Mouse (Mus musculus) limb, embryonic 15.5 days (tissue): ENCODE measurements around the gene Mrpl4. TPM values are rescaled to one million over a fixed set of nuclear protein-coding genes. Genes with fewer than 3 reads are reported as not detected.
A peak's percentile ranks its signal among the peaks of the same experiment; 100 is the strongest.

Experiments used
- ATAC-seq: fragments of 200-750 bp; cut with Nextera tagmentation; 2 replicates; pipeline ENCODE4 v1.8.0; 2017; ENCODE audit warnings: low read depth, moderate TSS enrichment; ENCODE audit not compliant: insufficient number of reproducible peaks, low FRiP score, low TSS enrichment
- H3K27ac ChIP-seq: fragments of 300-500 bp; sonication (generic); 2 replicates; pipeline ENCODE4 v1.5.1; 2015; ENCODE audit warnings: moderate library complexity, mild to moderate bottlenecking, inconsistent platforms
- H3K27me3 ChIP-seq: fragments of 300-500 bp; sonication (generic); 2 replicates; pipeline ENCODE4 v1.6.1; 2015; ENCODE audit warnings: inconsistent platforms
- H3K36me3 ChIP-seq: fragments of 300-500 bp; sonication (generic); 2 replicates; pipeline ENCODE4 v1.6.1; 2015; ENCODE audit warnings: inconsistent platforms
- H3K4me1 ChIP-seq: fragments of 300-500 bp; sonication (generic); 2 replicates; pipeline ENCODE4 v1.6.1; 2015; ENCODE audit warnings: inconsistent platforms
- H3K4me2 ChIP-seq: fragments of 300-500 bp; sonication (generic); 2 replicates; pipeline ENCODE4 v1.6.1; 2015; ENCODE audit warnings: mild to moderate bottlenecking, inconsistent platforms
- H3K4me3 ChIP-seq: fragments of 300-500 bp; sonication (generic); 2 replicates; pipeline ENCODE4 v1.5.1; 2015; ENCODE audit warnings: mild to moderate bottlenecking, inconsistent platforms
- H3K9ac ChIP-seq: fragments of 300-500 bp; sonication (generic); 2 replicates; pipeline ENCODE4 v1.6.1; 2015; ENCODE audit warnings: inconsistent platforms
- H3K9me3 ChIP-seq: fragments of 300-500 bp; sonication (generic); 2 replicates; pipeline ENCODE4 v1.6.1; 2016; ENCODE audit warnings: inconsistent platforms
- WGBS: fragments of 180-500 bp; shearing (Covaris S2); methylation state at CpG from one replicate; pipeline ENCODE4 v1.1.7; 2015; 5-methylcytosine and 5-hydroxymethylcytosine counted together
- polyA plus RNA-seq: library from polyadenylated mRNA; unstranded; fragments of >200 nt; fragmentation: Nextera tagmentation; extraction: Ambion mirVana; gene quantifications from 2 replicates; pipeline ENCODE4 v1.2.1, GENCODE M21; 2015

The Mrpl4 gene
- polyA plus RNA-seq, 1 experiment from 2014 or later: 112 TPM

DNA sequence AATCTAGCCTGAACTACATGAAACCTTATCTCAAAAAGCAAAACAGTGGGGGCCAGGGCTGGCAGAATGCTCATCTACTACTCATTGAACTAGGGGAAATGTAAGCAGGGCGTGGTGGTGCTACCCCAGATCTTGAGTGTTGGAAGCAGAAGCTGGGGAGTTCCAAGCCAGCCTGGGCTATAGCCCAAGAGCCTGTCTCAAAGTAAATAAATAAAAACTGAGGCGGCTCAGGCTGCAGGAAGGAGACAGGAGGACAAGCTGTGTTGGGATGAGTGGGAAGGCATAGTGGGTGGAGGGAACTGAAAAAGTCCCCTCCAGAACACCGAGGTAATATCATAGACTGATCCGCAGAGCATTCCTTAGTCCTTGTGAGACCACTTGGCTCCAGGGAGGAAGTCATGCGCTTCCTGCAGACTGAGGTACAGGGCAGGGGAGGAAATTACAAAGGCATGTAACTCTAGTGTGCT lies 9.3 kb downstream of the Mrpl4 start:
- WGBS: 46% methylated on average over 5 of the region's 5 CpGs
- Histone ChIP-seq H3K4me3 (no peak overlapping the region), H3K4me1 (peaks cover 21% of the 10 kb centered on the region), H3K27ac (peak overlapping the region; percentile 47; the same call in 1 of the 2 replicates), H3K9me3 (no peaks in the 10 kb centered on the region), H3K36me3 (peaks cover 24% of the 10 kb centered on the region), H3K4me2 (no peak overlapping the region), H3K9ac (no peak overlapping the region), H3K27me3 (peaks cover 23% of the 10 kb centered on the region)
- ATAC-seq: no peak

- Histone ChIP-seq H3K4me1 (peaks cover 25% of the 10 kb centered on the region), H3K4me2 (no peak overlapping the region), H3K9ac (no peak overlapping the region), H3K9me3 (no peaks in the 10 kb centered on the region), H3K4me3 (no peak overlapping the region), H3K27me3 (peaks cover 28% of the 10 kb centered on the region), H3K27ac (peak overlapping the region; percentile 47; the same call in 1 of the 2 replicates), H3K36me3 (peaks cover 19% of the 10 kb centered on the region)
- 52% methylated on average over 1 of the region's 1 CpGs for WGBS
- no peak for ATAC-seq
Measured at GRCm38 (mm10) chr9:21012368-21012767, 9.8 kb downstream of the Mrpl4 start.

GRCm38 (mm10) chr9:21014691-21015570 lies 12.4 kb downstream of the Mrpl4 start:
- ATAC-seq: 0 out of 2 replicates have a peak, but pooled peaks have one; percentile 42

GRCm38 (mm10) chr9:21015571-21016130 lies 13.1 kb downstream of the Mrpl4 start, which contains the start of gene Icam1:
Gene Icam1 (plus strand): TSS chr9:21015985.
- ATAC-seq: peak; percentile 33; the same call in 1 of the 2 replicates

More at GRCm38 (mm10) chr9:21014691-21015570, 12.4 kb downstream of the Mrpl4 start:
- Histone ChIP-seq H3K9ac (peak overlapping the region; percentile 31), H3K4me3 (peak overlapping the region; percentile 49), H3K9me3 (no peaks in the 10 kb centered on the region), H3K4me1 (peaks cover 27% of the 10 kb centered on the region), H3K4me2 (peak overlapping the region; percentile 73), H3K27ac (peak overlapping the region; percentile 47; the same call in 1 of the 2 replicates), H3K36me3 (no peaks in the 10 kb centered on the region), H3K27me3 (peaks cover 42% of the 10 kb centered on the region)
- 3% methylated on average over 28 of the region's 29 CpGs for WGBS

DNA sequence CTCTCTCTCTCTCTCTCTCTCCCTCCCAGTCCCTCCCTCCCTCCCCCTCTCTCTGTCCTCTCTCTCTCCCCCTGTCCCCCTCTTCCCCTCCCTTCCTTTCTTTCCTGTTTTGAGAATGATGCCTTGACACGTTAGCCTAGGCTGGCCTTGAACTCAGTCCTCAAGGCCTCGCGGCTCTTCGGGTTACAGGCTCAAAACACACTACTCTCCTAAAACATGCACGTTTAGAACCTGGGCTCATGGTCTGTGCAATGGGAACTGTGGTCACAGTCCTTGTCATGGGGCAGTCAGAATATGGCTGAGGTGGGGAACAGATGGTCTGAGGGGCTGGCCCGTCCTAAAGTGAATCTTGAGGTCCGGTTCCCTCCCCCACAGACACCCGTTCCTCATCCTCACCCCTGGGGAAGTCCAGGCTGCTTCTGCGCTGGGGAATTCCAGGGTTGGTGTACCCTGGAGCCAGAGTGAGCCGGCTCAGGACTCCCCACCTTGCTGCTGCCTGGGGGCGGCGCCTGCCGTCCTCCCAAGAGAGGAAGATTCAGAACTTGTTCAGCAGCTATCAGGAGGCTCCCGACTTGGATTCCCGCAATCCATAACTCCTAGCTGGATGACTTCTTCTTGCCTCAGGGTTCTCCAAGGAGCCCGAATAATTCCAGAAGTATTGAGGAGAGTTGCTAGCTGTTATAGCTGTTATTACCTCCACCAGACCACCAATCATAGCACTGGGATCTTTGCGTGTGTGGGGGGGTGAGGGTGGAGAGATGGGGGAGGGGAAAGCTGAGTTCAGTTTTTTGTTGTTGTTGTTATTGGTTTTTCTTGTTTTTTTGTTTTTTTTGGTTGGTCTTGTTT lies 14.0 kb downstream of the Mrpl4 start:
- Histone ChIP-seq H3K4me1 (peaks cover 27% of the 10 kb centered on the region), H3K9me3 (no peaks in the 10 kb centered on the region), H3K4me3 (peak overlapping the region; percentile 49), H3K9ac (no peak overlapping the region), H3K36me3 (0 out of 2 replicates have a peak, but pooled peaks cover 3% of the 10 kb centered on the region), H3K27me3 (peaks cover 42% of the 10 kb centered on the region), H3K27ac (no peak overlapping the region), H3K4me2 (peak overlapping the region; percentile 73)
- ATAC-seq: no peak
- 4% methylated on average over 17 of the region's 17 CpGs for WGBS

More at GRCm38 (mm10) chr9:21015571-21016130, 13.1 kb downstream of the Mrpl4 start, which contains the start of gene Icam1:
- Histone ChIP-seq H3K4me2 (peak within 1 kb of the TSS; percentile 73), H3K4me3 (peak within 1 kb of the TSS; percentile 49), H3K27ac (peak within 1 kb of the TSS; percentile 47; the same call in 1 of the 2 replicates), H3K4me1 (peaks cover 27% of the 10 kb centered on the region), H3K27me3 (peaks cover 42% of the 10 kb centered on the region), H3K9ac (peak within 1 kb of the TSS; percentile 31), H3K9me3 (no peaks in the 10 kb centered on the region), H3K36me3 (0 out of 2 replicates have a peak, but pooled peaks cover 3% of the 10 kb centered on the region)
- 2% methylated on average over 30 of the region's 30 CpGs for whole genome bisulfite sequencing

DNA sequence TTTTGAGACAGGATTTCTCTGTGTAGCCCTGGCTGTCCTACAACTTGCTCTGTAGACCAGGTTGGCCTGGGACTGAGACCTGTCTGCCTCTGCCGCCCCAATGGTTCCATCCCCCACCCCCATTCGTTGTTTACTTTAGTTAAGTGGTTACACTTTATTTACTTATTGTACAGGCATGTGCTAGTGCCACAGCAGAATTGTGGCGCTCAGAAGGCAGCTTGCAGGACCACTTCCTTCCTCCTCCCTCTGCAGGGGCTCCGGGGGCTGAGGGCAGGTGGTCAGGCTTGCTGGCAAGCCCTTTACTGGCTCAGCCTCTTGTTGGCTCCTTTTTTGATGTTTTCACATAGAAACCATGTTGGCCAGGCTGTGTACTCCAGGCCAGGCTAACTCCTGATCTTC lies 14.6 kb downstream of the Mrpl4 start:
- Histone ChIP-seq H3K4me3 (peak overlapping the region; percentile 49), H3K4me1 (peaks cover 22% of the 10 kb centered on the region), H3K27ac (no peak overlapping the region), H3K27me3 (peaks cover 42% of the 10 kb centered on the region), H3K4me2 (peak overlapping the region; percentile 73), H3K9me3 (no peaks in the 10 kb centered on the region), H3K36me3 (0 out of 2 replicates have a peak, but pooled peaks cover 3% of the 10 kb centered on the region), H3K9ac (no peak overlapping the region)
- no peak for ATAC-seq
- 26% methylated on average over 4 of the region's 4 CpGs for WGBS

DNA sequence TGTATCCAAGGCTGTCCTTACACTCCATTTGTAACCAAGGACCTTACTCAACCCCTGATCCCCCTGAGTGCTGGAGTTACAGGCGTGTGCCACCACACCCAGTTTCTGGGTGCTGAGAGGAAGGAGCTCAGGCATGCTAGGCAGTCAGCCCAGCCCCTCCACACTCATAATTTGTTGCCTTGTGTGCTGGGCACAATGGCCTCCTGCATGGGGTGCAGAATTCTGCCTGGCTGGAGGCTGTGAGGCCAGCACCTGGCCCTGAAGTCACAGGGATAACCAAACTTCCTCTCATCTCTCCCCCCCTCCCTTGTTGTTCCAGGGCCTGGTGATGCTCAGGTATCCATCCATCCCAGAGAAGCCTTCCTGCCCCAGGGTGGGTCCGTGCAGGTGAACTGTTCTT lies 16.1 kb downstream of the Mrpl4 start:
- no peak; the same call in 1 of the 2 replicates for ATAC-seq
- Histone ChIP-seq H3K9ac (no peak overlapping the region), H3K9me3 (no peaks in the 10 kb centered on the region), H3K4me2 (no peak overlapping the region), H3K27me3 (peaks cover 42% of the 10 kb centered on the region), H3K4me3 (no peak overlapping the region), H3K36me3 (0 out of 2 replicates have a peak, but pooled peaks cover 3% of the 10 kb centered on the region), H3K4me1 (peaks cover 21% of the 10 kb centered on the region), H3K27ac (no peak overlapping the region)
- WGBS: 69% methylated on average over 2 of the region's 2 CpGs

GRCm38 (mm10) chr9:21021363-21021762 lies 18.8 kb downstream of the Mrpl4 start:
- no peaks in the 10 kb centered on the region for H3K9me3 ChIP-seq
- H3K4me3 ChIP-seq: no peak overlapping the region
- WGBS: 86% methylated on average over 3 of the region's 3 CpGs
- ATAC-seq: no peak
- H3K27ac ChIP-seq: no peak overlapping the region
- 0 out of 2 replicates have a peak, but pooled peaks cover 3% of the 10 kb centered on the region for H3K36me3 ChIP-seq
- H3K4me1 ChIP-seq: peaks cover 6% of the 10 kb centered on the region; the same call in 1 of the 2 replicates
- no peak overlapping the region for H3K9ac ChIP-seq
- H3K4me2 ChIP-seq: no peak overlapping the region
- H3K27me3 ChIP-seq: peaks cover 24% of the 10 kb centered on the region

- Histone ChIP-seq H3K27me3 (peaks cover 16% of the 10 kb centered on the region), H3K9me3 (no peaks in the 10 kb centered on the region), H3K27ac (no peak overlapping the region), H3K36me3 (peaks cover 10% of the 10 kb centered on the region; the same call in 1 of the 2 replicates), H3K4me3 (no peak overlapping the region), H3K4me2 (no peak overlapping the region), H3K9ac (no peak overlapping the region), H3K4me1 (peaks cover 3% of the 10 kb centered on the region; the same call in 1 of the 2 replicates)
- no peak for ATAC-seq
- WGBS: 48% methylated on average over 6 of the region's 6 CpGs
Measured at GRCm38 (mm10) chr9:21022288-21022687, 19.8 kb downstream of the Mrpl4 start.

- no peaks in the 10 kb centered on the region for H3K4me1 ChIP-seq
- H3K27ac ChIP-seq: no peak overlapping the region
- H3K27me3 ChIP-seq: peaks cover 14% of the 10 kb centered on the region; the same call in 1 of the 2 replicates
- 75% methylated on average over 1 of the region's 1 CpGs for WGBS
- H3K9ac ChIP-seq: no peak overlapping the region
- ATAC-seq: no peak
- H3K9me3 ChIP-seq: no peaks in the 10 kb centered on the region
- no peak overlapping the region for H3K4me3 ChIP-seq
- peaks cover 13% of the 10 kb centered on the region; the same call in 1 of the 2 replicates for H3K36me3 ChIP-seq
- H3K4me2 ChIP-seq: no peak overlapping the region
Measured at GRCm38 (mm10) chr9:21022726-21023125, 20.2 kb downstream of the Mrpl4 start.

DNA sequence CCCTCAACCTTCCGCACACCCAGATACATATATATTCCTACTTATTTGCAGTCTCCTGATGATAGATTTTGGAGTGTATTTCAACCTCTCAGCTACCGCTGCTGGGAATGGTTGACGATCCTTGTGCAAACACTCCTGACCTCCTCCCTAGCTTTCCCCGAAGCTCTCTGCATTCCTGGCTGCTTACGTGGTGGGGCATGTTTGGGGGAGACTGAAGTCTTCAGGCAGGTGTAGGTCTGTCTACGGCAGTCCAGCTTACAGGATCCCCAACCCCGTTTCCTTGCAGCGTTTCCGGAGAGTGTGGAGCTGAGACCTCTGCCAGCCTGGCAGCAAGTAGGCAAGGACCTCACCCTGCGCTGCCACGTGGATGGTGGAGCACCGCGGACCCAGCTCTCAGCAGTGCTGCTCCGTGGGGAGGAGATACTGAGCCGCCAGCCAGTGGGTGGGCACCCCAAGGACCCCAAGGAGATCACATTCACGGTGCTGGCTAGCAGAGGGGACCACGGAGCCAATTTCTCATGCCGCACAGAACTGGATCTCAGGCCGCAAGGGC lies 22.8 kb downstream of the Mrpl4 start:
- H3K9ac ChIP-seq: no peak overlapping the region
- no peak overlapping the region for H3K27ac ChIP-seq

More for the DNA sequence above, 22.8 kb downstream of the Mrpl4 start:
- ATAC-seq: no peak
- Histone ChIP-seq H3K27me3 (peaks cover 26% of the 10 kb centered on the region), H3K4me3 (no peak overlapping the region), H3K36me3 (peaks cover 13% of the 10 kb centered on the region; the same call in 1 of the 2 replicates), H3K4me1 (peaks cover 13% of the 10 kb centered on the region), H3K9me3 (no peaks in the 10 kb centered on the region), H3K4me2 (no peak overlapping the region)
- WGBS: 65% methylated on average over 19 of the region's 19 CpGs
